Mouse (Mus musculus): ENCODE data around the gene Pirb.

- TF ChIP-seq CTCF (IDR thresholded peaks at IDR 0.05) (no peak), POLR2A (IDR thresholded peaks at IDR 0.05; ENCODE audit: insufficient read depth, low read depth, low read length) (no peak), EP300 (IDR thresholded peaks at IDR 0.05; ENCODE audit: insufficient read depth, low read depth, low read length) (no peak)
Measured at GRCm38 (mm10) chr7:3705911-3706310, 14.3 kb downstream of the Pirb start.
